11 mouse cellular contexts compared by ENCODE assay signal in genomic region chr9:61227492-61228229, GRCm38 (mm10).
DNase-seq lines count a peak whose midpoint lies in the region; ATAC-seq and TF ChIP-seq lines count a peak whose summit lies in the region.
"Had no signal": no experiment of that assay in that cellular context is flagged by ENCODE, and none has a peak within 500 bp of the region (broad histone marks: within the 10 kb centered on the region; RNA-seq: fewer than 3 reads in every experiment).

No protein-coding gene starts in this region.

- peaks cover 8% of the 10 kb centered on the region for H3K27me3 ChIP-seq in forebrain, embryonic 13.5 days
- peaks cover 49% of the 10 kb centered on the region for H3K27me3 ChIP-seq in forebrain, embryonic 10.5 days (ENCODE audit: poor library complexity, severe bottlenecking)
- H3K27me3 ChIP-seq in hindbrain, embryonic 12.5 days, result peaks cover 27% of the 10 kb centered on the region
- H3K27me3 ChIP-seq in hindbrain, embryonic 13.5 days, result peaks cover 42% of the 10 kb centered on the region
- H3K27me3 ChIP-seq in embryonic facial prominence, embryonic 11.5 days (ENCODE audit: control insufficient read depth, insufficient read depth, low read length), result no peaks in the 10 kb centered on the region
- no peaks in the 10 kb centered on the region for H3K27me3 ChIP-seq in limb, embryonic 14.5 days (ENCODE audit: control insufficient read depth, insufficient read depth, low read length)
- H3K27me3 ChIP-seq in stomach, postnatal 0 days (ENCODE audit: control insufficient read depth, insufficient read depth, low read length), result no peaks in the 10 kb centered on the region
- H3K27me3 ChIP-seq: liver, embryonic 15.5 days had no signal

- no peak overlapping the region for H3K9ac ChIP-seq in forebrain, embryonic 13.5 days
- H3K9ac ChIP-seq in hindbrain, embryonic 12.5 days, result no peak overlapping the region
- H3K9ac ChIP-seq in hindbrain, embryonic 13.5 days, result no peak overlapping the region
- H3K9ac ChIP-seq in embryonic facial prominence, embryonic 11.5 days (replicated peaks; ENCODE audit: low read length), result no peak overlapping the region
- H3K9ac ChIP-seq in limb, embryonic 14.5 days (ENCODE audit: low read depth, low read length, severe bottlenecking), result no peak overlapping the region
- no peak overlapping the region for H3K9ac ChIP-seq in stomach, postnatal 0 days (ENCODE audit: low read length)
- H3K9ac ChIP-seq: liver, embryonic 15.5 days had no signal

- H3K27ac ChIP-seq in forebrain, embryonic 13.5 days, result no peak overlapping the region
- no peak overlapping the region for H3K27ac ChIP-seq in forebrain, embryonic 10.5 days
- H3K27ac ChIP-seq in hindbrain, embryonic 12.5 days, result peak overlapping the region; percentile 7; the same call in 1 of the 2 replicates
- H3K27ac ChIP-seq in hindbrain, embryonic 13.5 days, result no peak overlapping the region; the same call in 1 of the 2 replicates
- H3K27ac ChIP-seq in embryonic facial prominence, embryonic 11.5 days (replicated peaks; ENCODE audit: low read depth, low read length), result no peak overlapping the region
- no peak overlapping the region for H3K27ac ChIP-seq in limb, embryonic 14.5 days (replicated peaks; ENCODE audit: low read depth, low read length)
- H3K27ac ChIP-seq in stomach, postnatal 0 days (replicated peaks), result no peak overlapping the region
- H3K27ac ChIP-seq: liver, embryonic 15.5 days had no signal

- H3K4me3 ChIP-seq in forebrain, embryonic 13.5 days, result no peak overlapping the region
- H3K4me3 ChIP-seq in forebrain, embryonic 10.5 days, result no peak overlapping the region
- H3K4me3 ChIP-seq in hindbrain, embryonic 12.5 days, result no peak overlapping the region
- no peak overlapping the region for H3K4me3 ChIP-seq in hindbrain, embryonic 13.5 days
- H3K4me3 ChIP-seq in embryonic facial prominence, embryonic 11.5 days (ENCODE audit: low read depth, low read length), result no peak overlapping the region
- H3K4me3 ChIP-seq in limb, embryonic 14.5 days (replicated peaks; ENCODE audit: low read length), result no peak overlapping the region
- no peak overlapping the region for H3K4me3 ChIP-seq in stomach, postnatal 0 days (ENCODE audit: low read depth, low read length)
- H3K4me3 ChIP-seq: liver, embryonic 15.5 days had no signal

- no peak for TF ChIP-seq POLR2A in limb, embryonic 14.5 days (IDR thresholded peaks at IDR 0.05; ENCODE audit: borderline replicate concordance, extremely low read depth, insufficient read depth, insufficient read length)

- H3K4me2 ChIP-seq in forebrain, embryonic 13.5 days, result peak overlapping the region; percentile 3; the same call in 1 of the 2 replicates
- H3K4me2 ChIP-seq in hindbrain, embryonic 12.5 days (replicated peaks), result no peak overlapping the region; the same call in 1 of the 2 replicates
- no peak overlapping the region for H3K4me2 ChIP-seq in hindbrain, embryonic 13.5 days
- no peak overlapping the region; the same call in 1 of the 2 replicates for H3K4me2 ChIP-seq in embryonic facial prominence, embryonic 11.5 days (ENCODE audit: low read depth, low read length)
- peak overlapping the region; percentile 31 for H3K4me2 ChIP-seq in limb, embryonic 14.5 days (replicated peaks; ENCODE audit: low read depth, low read length, severe bottlenecking)
- H3K4me2 ChIP-seq in stomach, postnatal 0 days (replicated peaks; ENCODE audit: low read depth), result no peak overlapping the region
- H3K4me2 ChIP-seq: liver, embryonic 15.5 days had no signal

- H3K4me1 ChIP-seq in forebrain, embryonic 13.5 days, result peaks cover 22% of the 10 kb centered on the region
- peaks cover 32% of the 10 kb centered on the region for H3K4me1 ChIP-seq in forebrain, embryonic 10.5 days
- peaks cover 18% of the 10 kb centered on the region for H3K4me1 ChIP-seq in hindbrain, embryonic 12.5 days
- H3K4me1 ChIP-seq in hindbrain, embryonic 13.5 days (replicated peaks), result peaks cover 25% of the 10 kb centered on the region
- peaks cover 5% of the 10 kb centered on the region for H3K4me1 ChIP-seq in embryonic facial prominence, embryonic 11.5 days (ENCODE audit: control insufficient read depth, insufficient read depth, low read length)
- H3K4me1 ChIP-seq in limb, embryonic 14.5 days (ENCODE audit: control insufficient read depth, insufficient read depth, low read length), result peaks cover 7% of the 10 kb centered on the region
- no peaks in the 10 kb centered on the region for H3K4me1 ChIP-seq in stomach, postnatal 0 days (replicated peaks; ENCODE audit: control insufficient read depth, insufficient read depth)
- H3K4me1 ChIP-seq: liver, embryonic 15.5 days had no signal

- no peak for TF ChIP-seq EP300 in stomach, postnatal 0 days (optimal IDR thresholded peaks at IDR 0.05)

- no peak for DNase-seq in forebrain, embryonic 10.5 days (ENCODE audit: extremely low spot score, low spot score)
- DNase-seq in embryonic facial prominence, embryonic 11.5 days (ENCODE audit: low spot score), result peak; percentile 60
- peak; percentile 22 for DNase-seq in limb, embryonic 14.5 days (ENCODE audit: low spot score)
- DNase-seq in adrenal gland, postnatal 4 days (ENCODE audit: low spot score in 2 of 2), result no peak
- DNase-seq in stomach, postnatal 0 days (ENCODE audit: low spot score), result no peak
- DNase-seq: adrenal gland, postnatal 25 days; cerebellum, adult 11-12 months had no signal

- H3K9me3 ChIP-seq in forebrain, embryonic 13.5 days (replicated peaks), result no peaks in the 10 kb centered on the region
- peaks cover 3% of the 10 kb centered on the region; the same call in 1 of the 2 replicates for H3K9me3 ChIP-seq in forebrain, embryonic 10.5 days
- 0 out of 2 replicates have a peak, but pooled peaks cover 5% of the 10 kb centered on the region for H3K9me3 ChIP-seq in hindbrain, embryonic 12.5 days (replicated peaks)
- no peaks in the 10 kb centered on the region for H3K9me3 ChIP-seq in hindbrain, embryonic 13.5 days
- no peaks in the 10 kb centered on the region for H3K9me3 ChIP-seq in embryonic facial prominence, embryonic 11.5 days (replicated peaks; ENCODE audit: control insufficient read depth, low read length)
- H3K9me3 ChIP-seq in limb, embryonic 14.5 days (ENCODE audit: control insufficient read depth, low read length), result no peaks in the 10 kb centered on the region
- H3K9me3 ChIP-seq in stomach, postnatal 0 days (ENCODE audit: control insufficient read depth, low read length), result no peaks in the 10 kb centered on the region
- H3K9me3 ChIP-seq: liver, embryonic 15.5 days had no signal

- no peak for TF ChIP-seq CTCF in stomach, postnatal 0 days (IDR thresholded peaks at IDR 0.05; ENCODE audit: low read depth)

- no peaks in the 10 kb centered on the region for H3K36me3 ChIP-seq in forebrain, embryonic 13.5 days (ENCODE audit: poor library complexity, severe bottlenecking)
- no peaks in the 10 kb centered on the region for H3K36me3 ChIP-seq in forebrain, embryonic 10.5 days (replicated peaks)
- H3K36me3 ChIP-seq in hindbrain, embryonic 12.5 days, result no peaks in the 10 kb centered on the region
- H3K36me3 ChIP-seq in hindbrain, embryonic 13.5 days, result no peaks in the 10 kb centered on the region
- H3K36me3 ChIP-seq in embryonic facial prominence, embryonic 11.5 days (replicated peaks; ENCODE audit: control insufficient read depth, insufficient read depth, low read depth, low read length), result no peaks in the 10 kb centered on the region
- no peaks in the 10 kb centered on the region for H3K36me3 ChIP-seq in limb, embryonic 14.5 days (ENCODE audit: control insufficient read depth, insufficient read depth, low read length)
- no peaks in the 10 kb centered on the region for H3K36me3 ChIP-seq in stomach, postnatal 0 days (ENCODE audit: control insufficient read depth, insufficient read depth, low read length)
- H3K36me3 ChIP-seq: liver, embryonic 15.5 days had no signal

- 47% methylated on average over 19 of the region's 19 CpGs for WGBS in forebrain, embryonic 13.5 days
- WGBS in forebrain, embryonic 10.5 days, result 68% methylated on average over 19 of the region's 19 CpGs
- 32% methylated on average over 19 of the region's 19 CpGs for WGBS in hindbrain, embryonic 12.5 days
- WGBS in hindbrain, embryonic 13.5 days, result 34% methylated on average over 19 of the region's 19 CpGs
- WGBS in embryonic facial prominence, embryonic 11.5 days, result 34% methylated on average over 19 of the region's 19 CpGs
- WGBS in limb, embryonic 14.5 days, result 13% methylated on average over 19 of the region's 19 CpGs
- WGBS in stomach, postnatal 0 days, result 38% methylated on average over 19 of the region's 19 CpGs

- ATAC-seq in forebrain, embryonic 13.5 days, result no peak
- ATAC-seq in hindbrain, embryonic 12.5 days (ENCODE audit: low FRiP score), result no peak
- no peak for ATAC-seq in hindbrain, embryonic 13.5 days (ENCODE audit: low FRiP score)
- ATAC-seq in embryonic facial prominence, embryonic 11.5 days (replicated peaks; ENCODE audit: insufficient number of reproducible peaks, low FRiP score, low TSS enrichment, low read depth), result no peak
- ATAC-seq in limb, embryonic 14.5 days (ENCODE audit: low FRiP score, low read depth), result no peak
- ATAC-seq in stomach, postnatal 0 days (ENCODE audit: low FRiP score, low TSS enrichment), result no peak

Comparison
In these comparisons a context has a peak if more than half of its experiments do, and no peak if none do; other contexts are left out.
1. H3K4me2 ChIP-seq: peak in forebrain, embryonic 13.5 days (single experiment) and limb, embryonic 14.5 days (single experiment); none in hindbrain, embryonic 12.5 days (single experiment), hindbrain, embryonic 13.5 days (single experiment), embryonic facial prominence, embryonic 11.5 days (single experiment) and stomach, postnatal 0 days (single experiment).
2. DNase-seq: peak in embryonic facial prominence, embryonic 11.5 days (single experiment) and limb, embryonic 14.5 days (single experiment); none in forebrain, embryonic 10.5 days (single experiment), adrenal gland, postnatal 4 days (0 of 2) and stomach, postnatal 0 days (single experiment).